Mouse (Mus musculus) E14TG2a.4 (cell line): Measurements from ENCODE around the gene Atg13.

Experiments
- CTCF ChIP-seq: conservative IDR thresholded peaks from 2 replicates; pipeline ENCODE4 v1.5.1; 2014; ENCODE audit warnings: low read length
- NANOG ChIP-seq: IDR thresholded peaks from 2 replicates; pipeline ENCODE4 v1.6.1; 2014; ENCODE audit warnings: borderline replicate concordance, low read length, mixed read lengths
- POU5F1 ChIP-seq: IDR thresholded peaks from 2 replicates; pipeline ENCODE4 v1.6.1; 2014; ENCODE audit warnings: low read length, borderline replicate concordance

DNA sequence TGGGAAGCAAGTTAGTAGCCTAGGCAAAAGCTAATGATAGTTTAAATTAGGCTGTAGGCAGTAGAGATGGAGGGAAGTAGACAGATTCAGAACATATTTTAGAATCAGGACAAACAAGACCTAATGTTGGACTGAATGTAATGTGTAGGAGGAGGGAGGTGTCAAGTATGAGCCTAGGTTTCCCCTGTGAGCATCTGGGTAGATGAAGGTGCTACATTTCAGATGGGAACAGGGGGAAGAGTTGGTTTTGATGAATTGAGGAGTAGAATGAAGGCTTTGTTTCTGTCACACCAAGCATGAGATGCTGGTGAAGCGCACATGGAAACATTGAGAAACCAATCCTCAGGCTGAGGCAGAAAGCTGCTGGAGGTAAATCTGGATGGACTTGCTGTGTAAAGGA, 29.2 kb upstream of the Atg13 start:
- TF ChIP-seq CTCF (no peak), POU5F1 (no peak), NANOG (no peak)
